Mouse (Mus musculus): Measurements from ENCODE around the gene Olfr48. TPM values are rescaled to one million over a fixed set of nuclear protein-coding genes. Genes with fewer than 3 reads are reported as not detected.

Gene Olfr48
- polyA plus RNA-seq (2017; shearing (Covaris generic)): not detected

DNA sequence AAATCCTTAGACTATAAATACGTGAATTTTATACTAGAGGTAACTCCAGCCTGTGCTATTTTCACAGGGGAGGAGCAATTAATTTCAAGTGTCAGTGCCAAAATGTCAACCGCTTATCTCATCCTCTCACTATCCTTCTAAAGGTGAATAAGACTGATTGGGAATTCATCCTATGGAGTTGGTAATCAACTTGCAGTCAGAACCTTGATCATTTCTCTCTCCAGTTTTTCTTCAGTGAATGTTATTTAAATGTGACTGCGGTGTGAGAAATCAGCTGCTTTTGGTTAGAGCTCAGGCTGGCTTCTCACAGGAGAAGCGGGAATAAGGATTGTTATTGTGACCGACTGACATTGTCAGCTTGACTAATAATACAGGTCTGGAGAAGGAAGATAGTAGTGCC is at the start of gene Olfr48:
TSS of gene Olfr48 (minus strand) at position 101 of the 400 bp plus-strand sequence.

DNA sequence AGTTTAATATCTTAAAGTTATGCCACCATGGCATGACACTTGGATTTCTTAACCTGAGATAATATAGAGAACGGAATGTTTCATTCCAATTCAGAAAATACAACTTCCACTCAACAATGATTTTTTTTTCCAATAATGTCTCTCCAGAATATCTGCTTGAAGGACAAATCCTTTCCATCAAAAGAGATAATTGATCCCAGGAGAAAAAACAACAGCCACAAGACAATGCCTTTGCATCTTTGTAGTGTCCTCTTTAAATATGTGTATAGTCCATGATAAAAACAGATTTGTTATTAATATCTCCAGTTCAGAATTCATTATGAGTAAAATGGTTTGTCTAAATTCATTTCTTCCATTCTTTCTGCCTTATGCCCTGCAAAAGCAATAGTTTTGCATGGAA is 30.1 kb upstream of the Olfr48 start, which contains the start of gene Olfr1257:
TSS of gene Olfr1257 (plus strand) at position 301 of the 400 bp plus-strand sequence.

DNA sequence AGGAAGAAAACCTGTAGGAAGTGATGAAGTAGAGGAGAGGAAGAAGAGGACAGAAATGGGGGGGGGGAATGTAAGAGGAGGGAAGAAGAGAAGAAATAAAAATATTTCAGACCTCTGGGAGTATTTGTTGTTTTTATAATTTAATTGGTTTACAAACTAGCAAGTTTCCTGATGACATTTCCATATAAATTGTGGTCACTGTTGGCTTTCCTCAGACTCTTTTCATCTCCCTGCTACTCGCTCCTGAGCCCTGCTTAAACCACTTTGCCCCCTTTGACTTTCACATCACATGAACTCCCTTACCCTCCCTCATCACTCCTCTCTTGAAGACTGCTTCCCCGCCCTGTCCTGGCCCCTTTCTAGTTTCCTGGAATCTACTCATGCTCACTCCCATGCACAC is 6.5 kb downstream of the Olfr48 start, which contains the start of gene Olfr1256:
TSS of gene Olfr1256 (minus strand) at position 101 of the 400 bp plus-strand sequence.

DNA sequence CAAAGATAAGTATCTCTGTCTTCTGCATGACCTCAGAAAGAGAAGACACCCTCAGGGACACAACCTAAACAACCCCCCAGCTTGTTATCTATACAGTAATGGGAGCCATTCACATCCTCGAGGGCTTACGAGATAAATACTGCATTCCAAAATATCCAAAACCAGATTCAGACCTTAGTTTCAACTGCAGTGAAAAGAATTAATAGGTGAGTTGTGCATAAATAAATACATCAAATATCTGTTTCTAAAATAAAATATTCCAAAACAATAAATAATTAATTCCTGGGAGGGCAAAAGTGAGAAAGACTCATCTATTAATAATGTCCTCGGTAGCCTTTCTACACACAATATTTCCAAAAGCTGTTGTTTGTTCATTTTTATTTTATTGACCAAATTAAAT is 36.3 kb downstream of the Olfr48 start, which contains the start of gene Olfr1255:
TSS of gene Olfr1255 (plus strand) at position 301 of the 400 bp plus-strand sequence.

DNA sequence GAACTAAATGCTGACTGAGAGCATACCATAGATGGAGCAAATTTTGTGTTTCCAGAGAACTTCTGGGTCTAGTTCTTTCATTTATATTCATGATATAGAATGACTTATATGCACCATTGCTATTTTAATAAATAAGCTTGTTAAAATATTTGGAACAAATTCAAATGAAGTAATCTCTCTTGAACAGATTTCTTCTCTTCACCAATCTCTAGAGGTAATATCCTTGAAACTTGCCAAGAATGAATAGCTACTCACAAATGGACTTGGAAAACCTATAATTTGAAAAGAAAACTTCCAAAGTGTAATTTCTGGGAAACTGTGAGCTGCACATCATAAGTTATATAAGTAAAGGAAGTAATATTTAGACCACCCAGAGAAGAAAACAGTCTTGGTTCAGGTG is 54.5 kb downstream of the Olfr48 start, which contains the start of gene Olfr1254:
TSS of gene Olfr1254 (minus strand) at position 101 of the 400 bp plus-strand sequence.

Other genes with a start within 250 kb of the Olfr48 start
- gene Olfr1247, start 234.1 kb downstream of the Olfr48 start, polyA plus RNA-seq (2017; shearing (Covaris generic)): not detected
- not detected for gene Olfr1248, start 230.0 kb downstream of the Olfr48 start, polyA plus RNA-seq (2017; shearing (Covaris generic))
- not detected for gene Olfr1249, start 213.2 kb downstream of the Olfr48 start, polyA plus RNA-seq (2017; shearing (Covaris generic))
- not detected for gene Olfr1250, start 186.7 kb downstream of the Olfr48 start, polyA plus RNA-seq (2017; shearing (Covaris generic))
- not detected for gene Olfr1251, start 176.3 kb downstream of the Olfr48 start, polyA plus RNA-seq (2017; shearing (Covaris generic))
- not detected for gene Olfr1252, start 123.2 kb downstream of the Olfr48 start, polyA plus RNA-seq (2017; shearing (Covaris generic))
- gene Olfr1253, start 91.1 kb downstream of the Olfr48 start, polyA plus RNA-seq (2017; shearing (Covaris generic)): not detected
- not detected for gene Olfr1254, start 54.6 kb downstream of the Olfr48 start, polyA plus RNA-seq (2017; shearing (Covaris generic))
- gene Olfr1255, start 36.2 kb downstream of the Olfr48 start, polyA plus RNA-seq (2017; shearing (Covaris generic)): not detected
- not detected for gene Olfr1256, start 6.7 kb downstream of the Olfr48 start, polyA plus RNA-seq (2017; shearing (Covaris generic))
- gene Olfr1257, start 30.2 kb upstream of the Olfr48 start, polyA plus RNA-seq (2017; shearing (Covaris generic)): not detected
- gene Olfr1258, start 79.1 kb upstream of the Olfr48 start, polyA plus RNA-seq (2017; shearing (Covaris generic)): 0.05 TPM
- not detected for gene Olfr1259, start 100.5 kb upstream of the Olfr48 start, polyA plus RNA-seq (2017; shearing (Covaris generic))
- 0.09 TPM for gene Olfr1260, start 126.1 kb upstream of the Olfr48 start, polyA plus RNA-seq (2017; shearing (Covaris generic))
- not detected for gene Olfr1261, start 143.0 kb upstream of the Olfr48 start, polyA plus RNA-seq (2017; shearing (Covaris generic))
- gene Olfr1262, start 151.9 kb upstream of the Olfr48 start, polyA plus RNA-seq (2017; shearing (Covaris generic)): not detected
- gene Olfr1263, start 163.9 kb upstream of the Olfr48 start, polyA plus RNA-seq (2017; shearing (Covaris generic)): 0.30 TPM
- 0.11 TPM for gene Olfr1264, start 177.4 kb upstream of the Olfr48 start, polyA plus RNA-seq (2017; shearing (Covaris generic))
- not detected for gene Olfr1265, start 187.1 kb upstream of the Olfr48 start, polyA plus RNA-seq (2017; shearing (Covaris generic))
- not detected for gene Olfr140, start 215.4 kb upstream of the Olfr48 start, polyA plus RNA-seq (2017; shearing (Covaris generic))

Measured in effector memory CD4-positive, alpha-beta T cell, adult 7 months (primary cell).